Mouse (Mus musculus): ENCODE data around the gene 5330417C22Rik. TPM values are rescaled to one million over a fixed set of nuclear protein-coding genes. Genes with fewer than 3 reads are reported as not detected.
"Not testable (repeated sequence)": the region's sequence is repeated elsewhere in the genome, so short reads cannot be mapped to it uniquely, and the experiment has no call there.

5330417C22Rik gene
- total and polyA plus RNA-seq, 2 experiments from 2014 or later, result 10.1 to 22.9 TPM

DNA sequence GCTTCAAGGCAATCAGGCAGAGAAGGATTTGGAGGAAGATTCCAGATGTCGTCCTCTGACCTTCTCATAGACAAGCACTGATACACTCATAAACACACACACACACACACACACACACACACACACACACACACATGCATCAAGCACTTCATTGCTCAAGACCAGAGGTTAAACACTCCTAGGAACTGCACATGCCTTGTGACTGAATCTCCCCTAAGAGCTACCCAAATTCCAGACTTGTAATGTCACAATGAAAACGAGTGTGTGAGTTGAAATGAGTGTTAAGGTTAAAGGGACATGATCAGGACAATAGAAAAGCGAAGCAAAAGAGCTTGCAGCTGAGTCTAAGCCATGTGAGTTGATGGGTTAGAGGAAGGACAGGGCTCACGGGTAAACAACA, 18.1 kb downstream of the 5330417C22Rik start:
- 53% methylated on average over 4 of the region's 4 CpGs for WGBS
- Histone ChIP-seq H3K27me3 (ENCODE audit: insufficient read depth, low read length) (no peaks in the 10 kb centered on the region), H3K9ac (replicated peaks; ENCODE audit: low read length, poor library complexity, severe bottlenecking) (no peak overlapping the region), H3K4me3 (ENCODE audit: low read depth, low read length) (no peak overlapping the region), H3K4me2 (ENCODE audit: low read depth, low read length, poor library complexity, severe bottlenecking) (no peak overlapping the region), H3K4me1 (ENCODE audit: insufficient read depth, low read length) (no peaks in the 10 kb centered on the region), H3K36me3 (ENCODE audit: insufficient read depth, low read length) (no peaks in the 10 kb centered on the region), H3K27ac (ENCODE audit: low read depth, low read length) (no peak overlapping the region), H3K9me3 (ENCODE audit: low read length) (no peaks in the 10 kb centered on the region)
- no peak for TF ChIP-seq CTCF (IDR thresholded peaks at IDR 0.05)
- DNase-seq (ENCODE audit: low spot score), result no peak
- ATAC-seq (ENCODE audit: low FRiP score), result no peak

DNA sequence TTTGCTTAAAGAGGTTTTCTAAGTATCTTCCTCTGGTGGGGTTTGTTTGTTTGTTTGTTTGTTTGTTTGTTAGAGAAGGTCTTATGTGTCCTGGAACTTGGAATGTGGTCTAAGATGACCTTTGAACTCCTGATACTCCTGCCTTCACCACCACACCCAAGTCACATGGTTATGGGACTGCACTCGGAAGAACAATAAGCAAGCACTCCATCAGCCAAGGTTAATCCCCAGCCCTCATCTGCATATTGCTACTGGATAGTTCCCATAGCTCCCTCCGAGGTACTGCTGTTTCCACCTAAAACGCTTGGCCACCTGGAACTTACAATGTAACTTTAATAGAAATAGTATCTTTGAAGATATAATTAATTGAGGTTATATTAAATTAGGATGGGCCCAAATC, 22.9 kb downstream of the 5330417C22Rik start:
- TF ChIP-seq CTCF (IDR thresholded peaks at IDR 0.05), result no peak
- WGBS, result 58% methylated on average over 3 of the region's 3 CpGs
- no peak overlapping the region for H3K9ac ChIP-seq (replicated peaks; ENCODE audit: low read length, poor library complexity, severe bottlenecking)
- H3K4me3 ChIP-seq (ENCODE audit: low read depth, low read length), result no peak overlapping the region
- DNase-seq (ENCODE audit: low spot score) (no peak), ATAC-seq (ENCODE audit: low FRiP score) (no peak)
- no peaks in the 10 kb centered on the region for H3K9me3 ChIP-seq (ENCODE audit: low read length)
- no peak overlapping the region for H3K27ac ChIP-seq (ENCODE audit: low read depth, low read length)
- no peaks in the 10 kb centered on the region for H3K27me3 ChIP-seq (ENCODE audit: insufficient read depth, low read length)
- H3K4me1 ChIP-seq (ENCODE audit: insufficient read depth, low read length), result no peaks in the 10 kb centered on the region
- H3K4me2 ChIP-seq (ENCODE audit: low read depth, low read length, poor library complexity, severe bottlenecking), result no peak overlapping the region
- no peaks in the 10 kb centered on the region for H3K36me3 ChIP-seq (ENCODE audit: insufficient read depth, low read length)

DNA sequence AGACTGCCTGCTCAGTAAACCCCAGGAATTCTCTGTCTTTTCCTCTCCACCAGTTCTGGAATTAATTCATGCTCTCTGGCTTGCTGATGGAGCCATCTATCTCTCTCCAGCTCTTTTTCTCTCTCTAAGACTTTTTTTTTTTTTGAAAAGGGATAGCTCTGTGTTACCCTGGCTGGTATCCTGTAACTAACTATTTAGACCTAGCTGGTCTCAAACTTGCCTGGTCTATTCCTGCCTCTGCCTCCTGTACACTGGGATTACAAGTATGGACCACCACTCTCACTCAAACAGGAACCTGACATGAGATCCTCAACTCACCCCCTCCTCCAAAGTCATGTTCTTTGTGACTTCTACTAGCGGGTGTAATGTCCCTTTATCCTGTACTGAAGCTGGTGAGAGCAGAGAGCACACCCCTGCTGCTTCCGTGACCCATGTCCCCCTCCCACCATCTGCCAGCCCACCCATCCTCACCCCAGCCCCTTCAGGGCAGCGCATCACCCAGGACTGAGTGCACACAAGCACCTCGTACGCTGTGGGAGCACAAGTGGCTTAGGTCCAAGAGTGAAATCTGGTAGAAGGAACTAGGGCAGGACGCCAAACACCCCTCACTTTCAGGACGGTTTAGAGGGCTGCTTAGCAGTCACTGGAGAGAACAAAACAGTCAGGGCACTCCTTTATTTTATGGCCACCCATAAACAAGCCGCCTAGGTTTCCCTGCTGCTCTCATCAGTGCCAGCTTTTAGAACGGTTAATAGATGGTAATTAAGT, 25.4 kb downstream of the 5330417C22Rik start:
- no peak for TF ChIP-seq CTCF (IDR thresholded peaks at IDR 0.05)
- no peak overlapping the region for H3K4me2 ChIP-seq (ENCODE audit: low read depth, low read length, poor library complexity, severe bottlenecking)
- H3K27me3 ChIP-seq (ENCODE audit: insufficient read depth, low read length), result no peaks in the 10 kb centered on the region
- peak; percentile 88 for DNase-seq (ENCODE audit: low spot score)
- H3K9ac ChIP-seq (replicated peaks; ENCODE audit: low read length, poor library complexity, severe bottlenecking), result no peak overlapping the region
- no peaks in the 10 kb centered on the region for H3K4me1 ChIP-seq (ENCODE audit: insufficient read depth, low read length)
- H3K4me3 ChIP-seq (ENCODE audit: low read depth, low read length), result no peak overlapping the region
- no peaks in the 10 kb centered on the region for H3K9me3 ChIP-seq (ENCODE audit: low read length)
- no peaks in the 10 kb centered on the region for H3K36me3 ChIP-seq (ENCODE audit: insufficient read depth, low read length)
- WGBS, result 17% methylated on average over 9 of the region's 9 CpGs
- H3K27ac ChIP-seq (ENCODE audit: low read depth, low read length), result no peak overlapping the region
- peak; percentile 54; the same call in 1 of the 2 replicates for ATAC-seq (ENCODE audit: low FRiP score)

DNA sequence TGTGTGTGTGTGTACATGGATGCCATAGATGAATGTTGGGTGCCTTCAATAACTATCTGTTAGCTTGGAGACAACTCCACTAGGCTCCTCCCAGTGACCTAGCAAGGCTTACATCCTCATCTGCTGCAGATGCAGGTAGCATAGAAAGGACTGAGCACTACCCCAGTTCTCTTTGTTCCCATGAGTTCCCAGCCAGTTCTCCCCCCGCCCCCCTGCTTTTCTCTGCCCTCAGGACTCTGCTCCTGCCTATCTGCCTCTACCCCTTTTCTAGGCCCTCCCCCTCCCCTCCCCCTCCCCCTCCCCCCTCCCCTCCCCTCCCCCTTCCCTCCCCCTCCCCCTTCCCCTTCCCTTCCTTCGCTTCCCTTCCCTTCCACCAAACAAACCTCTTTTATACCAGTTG, 26.2 kb downstream of the 5330417C22Rik start:
- DNase-seq (ENCODE audit: low spot score), result no peak
- ATAC-seq (ENCODE audit: low FRiP score), result no peak
- Histone ChIP-seq H3K4me3 (ENCODE audit: low read depth, low read length) (no peak overlapping the region), H3K27me3 (ENCODE audit: insufficient read depth, low read length) (no peaks in the 10 kb centered on the region), H3K9me3 (ENCODE audit: low read length) (no peaks in the 10 kb centered on the region), H3K36me3 (ENCODE audit: insufficient read depth, low read length) (no peaks in the 10 kb centered on the region), H3K9ac (replicated peaks; ENCODE audit: low read length, poor library complexity, severe bottlenecking) (no peak overlapping the region), H3K4me2 (ENCODE audit: low read depth, low read length, poor library complexity, severe bottlenecking) (no peak overlapping the region), H3K27ac (ENCODE audit: low read depth, low read length) (no peak overlapping the region), H3K4me1 (ENCODE audit: insufficient read depth, low read length) (no peaks in the 10 kb centered on the region)
- WGBS, result 38% methylated on average over 1 of the region's 2 CpGs
- no peak for TF ChIP-seq CTCF (IDR thresholded peaks at IDR 0.05)

DNA sequence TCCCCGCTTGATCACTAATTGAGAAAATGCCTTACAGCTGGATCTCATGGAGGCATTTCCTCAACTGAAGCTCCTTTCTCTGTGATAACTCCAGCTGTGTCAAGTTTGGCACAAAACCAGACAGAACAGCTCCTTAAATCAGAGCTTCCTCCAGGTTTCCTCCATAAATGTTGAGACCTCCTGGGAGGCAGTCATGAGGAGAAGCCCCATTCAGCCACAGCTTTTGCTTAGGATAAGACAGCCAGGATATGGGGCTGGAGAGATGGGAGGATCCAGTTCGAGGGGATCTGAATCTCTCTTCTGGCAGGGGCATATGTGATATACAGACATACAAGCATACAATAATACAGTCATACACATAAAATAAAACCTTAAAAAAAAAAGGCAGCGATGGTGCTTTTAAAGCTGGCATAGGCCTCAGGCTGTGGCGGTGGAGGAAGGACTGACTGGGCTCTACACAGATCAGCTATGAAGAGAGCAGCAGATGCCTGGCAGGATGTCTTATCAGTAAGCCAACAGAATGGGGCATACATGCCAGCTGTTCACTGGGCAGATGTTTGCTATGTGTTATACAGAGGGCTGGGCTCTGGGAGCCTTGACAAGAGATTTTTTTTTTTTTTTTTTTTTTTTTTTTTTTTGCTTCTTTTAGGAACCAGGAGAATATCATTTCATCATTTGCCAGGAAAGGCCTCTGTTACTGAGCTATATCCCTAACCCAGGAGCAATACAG, 27.4 kb downstream of the 5330417C22Rik start:
- WGBS, result 76% methylated on average over 4 of the region's 4 CpGs
- H3K27me3 ChIP-seq (ENCODE audit: insufficient read depth, low read length), result no peaks in the 10 kb centered on the region
- H3K4me2 ChIP-seq (ENCODE audit: low read depth, low read length, poor library complexity, severe bottlenecking), result no peak overlapping the region
- TF ChIP-seq CTCF (IDR thresholded peaks at IDR 0.05), result no peak
- no peaks in the 10 kb centered on the region for H3K4me1 ChIP-seq (ENCODE audit: insufficient read depth, low read length)
- ATAC-seq (ENCODE audit: low FRiP score) (no peak), DNase-seq (ENCODE audit: low spot score) (peak; percentile 49)
- no peaks in the 10 kb centered on the region for H3K9me3 ChIP-seq (ENCODE audit: low read length)
- no peak overlapping the region for H3K4me3 ChIP-seq (ENCODE audit: low read depth, low read length)
- H3K27ac ChIP-seq (ENCODE audit: low read depth, low read length), result no peak overlapping the region
- no peak overlapping the region for H3K9ac ChIP-seq (replicated peaks; ENCODE audit: low read length, poor library complexity, severe bottlenecking)
- no peaks in the 10 kb centered on the region for H3K36me3 ChIP-seq (ENCODE audit: insufficient read depth, low read length)

DNA sequence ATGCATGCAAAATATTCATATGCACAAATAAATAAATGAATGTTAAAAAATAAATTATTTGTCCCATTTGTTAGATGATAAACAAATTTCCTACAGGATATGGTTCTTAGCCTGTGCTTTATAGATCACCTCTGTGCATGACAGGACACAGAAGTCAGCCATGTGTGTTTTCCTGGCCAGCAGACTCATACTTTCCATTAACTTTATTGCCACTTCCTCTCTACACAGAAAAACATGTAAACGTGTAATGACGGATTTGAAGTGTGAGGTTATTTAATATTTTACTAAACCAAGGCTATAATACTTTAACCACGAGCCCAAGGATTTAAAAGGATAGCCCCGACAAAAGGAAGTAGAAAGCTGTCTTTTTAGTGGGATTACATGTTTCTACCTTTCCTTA, 32.4 kb downstream of the 5330417C22Rik start:
- no peaks in the 10 kb centered on the region for H3K27me3 ChIP-seq (ENCODE audit: insufficient read depth, low read length)
- no peak overlapping the region for H3K27ac ChIP-seq (ENCODE audit: low read depth, low read length)
- H3K4me1 ChIP-seq (ENCODE audit: insufficient read depth, low read length), result no peaks in the 10 kb centered on the region
- no peak for TF ChIP-seq CTCF (IDR thresholded peaks at IDR 0.05)
- DNase-seq (ENCODE audit: low spot score) (no peak), ATAC-seq (ENCODE audit: low FRiP score) (no peak)
- no peaks in the 10 kb centered on the region for H3K36me3 ChIP-seq (ENCODE audit: insufficient read depth, low read length)
- H3K9ac ChIP-seq (replicated peaks; ENCODE audit: low read length, poor library complexity, severe bottlenecking), result no peak overlapping the region
- H3K4me2 ChIP-seq (ENCODE audit: low read depth, low read length, poor library complexity, severe bottlenecking), result no peak overlapping the region
- no peaks in the 10 kb centered on the region for H3K9me3 ChIP-seq (ENCODE audit: low read length)
- 92% methylated on average over 4 of the region's 4 CpGs for WGBS
- no peak overlapping the region for H3K4me3 ChIP-seq (ENCODE audit: low read depth, low read length)

DNA sequence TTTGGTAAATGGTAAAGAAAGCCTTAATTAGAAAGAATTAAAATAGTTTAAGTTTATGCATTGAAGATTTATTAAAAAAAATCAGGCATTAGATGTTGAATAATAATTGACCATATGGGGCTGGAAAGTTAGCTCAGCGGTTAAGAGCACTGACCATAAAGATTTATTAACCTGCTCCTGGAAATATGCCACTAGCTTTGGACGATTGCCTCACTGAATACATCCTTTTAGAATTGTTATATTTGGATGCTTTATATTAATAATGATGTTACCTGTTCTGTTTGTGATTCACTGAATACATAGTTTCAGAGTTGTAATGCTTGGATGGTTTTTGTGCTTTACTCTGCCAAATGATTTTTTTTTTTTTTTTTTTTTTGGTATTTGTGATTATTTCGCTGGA, 34.9 kb downstream of the 5330417C22Rik start:
- H3K27ac ChIP-seq (ENCODE audit: low read depth, low read length); H3K9me3 ChIP-seq (ENCODE audit: low read length); H3K4me2 ChIP-seq (ENCODE audit: low read depth, low read length, poor library complexity, severe bottlenecking); H3K4me1 ChIP-seq (ENCODE audit: insufficient read depth, low read length); H3K27me3 ChIP-seq (ENCODE audit: insufficient read depth, low read length); H3K36me3 ChIP-seq (ENCODE audit: insufficient read depth, low read length); ATAC-seq (ENCODE audit: low FRiP score); H3K9ac ChIP-seq (replicated peaks; ENCODE audit: low read length, poor library complexity, severe bottlenecking); DNase-seq (ENCODE audit: low spot score); H3K4me3 ChIP-seq (ENCODE audit: low read depth, low read length): not testable (repeated sequence)
- 82% methylated on average over 3 of the region's 3 CpGs for WGBS
